Mouse (Mus musculus) forebrain, embryonic 14.5 days (tissue): ENCODE data around the gene Hdlbp. TPM values are rescaled to one million over a fixed set of nuclear protein-coding genes. Genes with fewer than 3 reads are reported as not detected.
A peak's percentile ranks its signal among the peaks of the same experiment; 100 is the strongest.

Experiments used
- ATAC-seq: fragments of 200-750 bp; cut with Nextera tagmentation; 2 replicates; pipeline ENCODE4 v1.8.0; 2017; ENCODE audit warnings: mild to moderate bottlenecking, moderate library complexity
- DNase-seq: peaks from one replicate; pipeline ENCODE4 v3.0.0-alpha.2; 2015; ENCODE audit warnings: low spot score
- H3K27ac ChIP-seq: fragments of 300-500 bp; sonication (generic); 2 replicates; pipeline ENCODE4 v1.5.1; 2014; ENCODE audit warnings: low read depth, mild to moderate bottlenecking, control low read depth, low read length, moderate library complexity
- H3K27me3 ChIP-seq: fragments of 300-500 bp; sonication (generic); replicated peaks from 2 replicates; pipeline ENCODE4 v1.6.1; 2014; ENCODE audit warnings: low read length, control low read depth, mixed read lengths; ENCODE audit not compliant: control insufficient read depth, insufficient read depth
- H3K36me3 ChIP-seq: fragments of 300-500 bp; sonication (generic); 2 replicates; pipeline ENCODE4 v1.6.1; 2014; ENCODE audit warnings: low read length, control low read depth; ENCODE audit not compliant: control insufficient read depth, insufficient read depth
- H3K4me1 ChIP-seq: fragments of 300-500 bp; sonication (generic); 2 replicates; pipeline ENCODE4 v1.6.1; 2014; ENCODE audit warnings: antibody characterized with exemption, low read length, control low read depth; ENCODE audit not compliant: control insufficient read depth, insufficient read depth
- H3K4me2 ChIP-seq: fragments of 300-500 bp; sonication (generic); 2 replicates; pipeline ENCODE4 v1.6.1; 2014; ENCODE audit warnings: mild to moderate bottlenecking, control low read depth, low read length
- H3K4me3 ChIP-seq: fragments of 300-500 bp; sonication (generic); 2 replicates; pipeline ENCODE4 v1.5.1; 2014; ENCODE audit warnings: low read depth, low read length, control low read depth
- H3K9ac ChIP-seq: fragments of 300-500 bp; sonication (generic); 2 replicates; pipeline ENCODE4 v1.6.1; 2014; ENCODE audit warnings: mild to moderate bottlenecking, low read length, control low read depth, moderate library complexity
- H3K9me3 ChIP-seq: fragments of 300-500 bp; sonication (generic); replicated peaks from 2 replicates; pipeline ENCODE4 v1.6.1; 2016; ENCODE audit warnings: low read length, control low read depth, mixed read lengths; ENCODE audit not compliant: control insufficient read depth
- WGBS: fragments of 180-500 bp; shearing (Covaris S2); extraction: QIAGEN DNeasy Blood & Tissue Kit; methylation state at CpG from one replicate; pipeline ENCODE4 v1.1.7; 2014; 5-methylcytosine and 5-hydroxymethylcytosine counted together
- polyA plus RNA-seq: library from polyadenylated mRNA; unstranded; fragments of >200 nt; fragmentation: Nextera tagmentation; extraction: Ambion mirVana; gene quantifications from 2 replicates; pipeline ENCODE4 v1.2.1, GENCODE M21; 2014

Hdlbp gene
- polyA plus RNA-seq, 1 experiment from 2014 or later: 63.8 TPM

DNA sequence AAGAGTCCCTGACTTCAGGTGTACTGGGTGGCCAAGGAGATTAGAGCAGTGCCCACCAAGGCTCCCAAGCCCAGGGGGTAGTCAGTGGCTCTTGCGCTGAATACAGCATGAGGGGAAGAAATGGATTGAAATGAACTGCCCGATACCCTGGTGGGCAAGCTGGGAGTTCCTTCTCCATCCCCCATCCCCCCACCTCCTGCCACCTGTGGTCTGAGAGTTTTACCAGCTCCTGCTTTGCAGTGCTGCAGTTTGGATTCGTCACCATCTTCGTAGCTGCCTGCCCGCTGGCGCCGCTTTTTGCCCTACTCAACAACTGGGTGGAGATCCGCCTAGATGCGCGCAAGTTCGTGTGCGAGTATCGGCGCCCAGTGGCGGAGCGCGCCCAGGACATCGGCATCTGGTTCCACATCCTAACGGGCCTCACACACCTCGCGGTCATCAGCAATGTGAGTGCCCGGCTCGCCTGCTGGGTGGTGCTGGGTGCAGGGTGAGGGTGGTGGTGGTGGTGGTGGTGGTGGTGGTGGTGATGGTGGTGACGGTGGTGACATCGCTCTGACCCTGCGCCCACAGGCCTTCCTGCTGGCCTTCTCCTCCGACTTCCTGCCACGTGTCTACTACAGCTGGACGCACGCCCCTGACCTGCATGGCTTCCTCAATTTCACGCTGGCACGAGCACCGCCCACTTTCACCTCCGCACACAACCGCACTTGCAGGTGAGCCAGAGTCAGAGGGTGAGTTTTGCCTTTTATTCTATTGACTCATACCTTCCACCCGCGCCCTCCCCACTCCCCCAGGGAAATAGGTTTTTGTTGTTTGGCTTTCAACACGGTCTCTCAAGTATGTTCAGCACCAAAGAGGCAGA is 77.2 kb downstream of the Hdlbp start:
- peaks cover 6% of the 10 kb centered on the region for H3K36me3 ChIP-seq
- 0 out of 2 replicates have a peak overlapping the region, but pooled peaks have one; percentile 10 for H3K4me2 ChIP-seq
- H3K9ac ChIP-seq: no peak overlapping the region
- no peaks in the 10 kb centered on the region for H3K4me1 ChIP-seq
- DNase-seq (no peak), ATAC-seq (no peak)
- H3K9me3 ChIP-seq: no peaks in the 10 kb centered on the region
- no peak overlapping the region for H3K4me3 ChIP-seq
- H3K27ac ChIP-seq: no peak overlapping the region
- H3K27me3 ChIP-seq: no peaks in the 10 kb centered on the region
- WGBS: 28% methylated on average over 36 of the region's 38 CpGs

- no peak for DNase-seq
- Histone ChIP-seq H3K36me3 (no peaks in the 10 kb centered on the region), H3K4me2 (no peak overlapping the region), H3K27me3 (no peaks in the 10 kb centered on the region), H3K9me3 (no peaks in the 10 kb centered on the region), H3K27ac (no peak overlapping the region), H3K4me3 (no peak overlapping the region), H3K9ac (no peak overlapping the region), H3K4me1 (no peaks in the 10 kb centered on the region)
- ATAC-seq: no peak
- 70% methylated on average over 2 of the region's 2 CpGs for WGBS
These were observed 89.7 kb downstream of the Hdlbp start for GRCm38 (mm10) chr1:93388906-93389305.

DNA sequence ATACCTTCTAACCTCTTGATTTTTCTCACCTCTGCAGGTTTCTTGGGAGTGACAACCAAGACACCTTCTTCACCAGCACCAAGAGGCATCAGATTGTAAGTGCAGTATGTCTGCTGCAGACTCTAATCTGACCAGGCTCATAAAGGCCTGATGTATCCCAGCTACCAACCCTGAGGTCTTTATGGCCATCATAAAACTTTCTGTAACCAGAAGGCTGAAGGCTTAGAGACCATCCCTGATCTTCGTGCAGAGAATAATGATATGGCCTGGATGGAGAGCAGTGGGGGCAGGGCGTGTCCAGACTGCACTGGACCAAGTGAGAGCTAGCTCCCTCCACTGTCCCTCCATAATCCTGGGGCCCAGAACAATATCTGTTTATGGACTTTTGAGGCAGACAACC is 91.4 kb downstream of the Hdlbp start:
- Histone ChIP-seq H3K36me3 (no peaks in the 10 kb centered on the region), H3K4me2 (no peak overlapping the region), H3K27me3 (no peaks in the 10 kb centered on the region), H3K27ac (no peak overlapping the region), H3K4me1 (no peaks in the 10 kb centered on the region), H3K9me3 (no peaks in the 10 kb centered on the region), H3K4me3 (no peak overlapping the region), H3K9ac (no peak overlapping the region)
- ATAC-seq: no peak
- 85% methylated on average over 2 of the region's 2 CpGs for WGBS
- no peak for DNase-seq

- no peak overlapping the region for H3K27ac ChIP-seq
- no peak overlapping the region for H3K9ac ChIP-seq
- 85% methylated on average over 5 of the region's 5 CpGs for WGBS
- no peaks in the 10 kb centered on the region for H3K4me1 ChIP-seq
- H3K36me3 ChIP-seq: no peaks in the 10 kb centered on the region
- no peaks in the 10 kb centered on the region for H3K9me3 ChIP-seq
- no peak overlapping the region for H3K4me3 ChIP-seq
- no peak overlapping the region for H3K4me2 ChIP-seq
- no peak for ATAC-seq
- no peaks in the 10 kb centered on the region for H3K27me3 ChIP-seq
- no peak for DNase-seq
These were observed 99.5 kb downstream of the Hdlbp start for GRCm38 (mm10) chr1:93379117-93379516.

DNA sequence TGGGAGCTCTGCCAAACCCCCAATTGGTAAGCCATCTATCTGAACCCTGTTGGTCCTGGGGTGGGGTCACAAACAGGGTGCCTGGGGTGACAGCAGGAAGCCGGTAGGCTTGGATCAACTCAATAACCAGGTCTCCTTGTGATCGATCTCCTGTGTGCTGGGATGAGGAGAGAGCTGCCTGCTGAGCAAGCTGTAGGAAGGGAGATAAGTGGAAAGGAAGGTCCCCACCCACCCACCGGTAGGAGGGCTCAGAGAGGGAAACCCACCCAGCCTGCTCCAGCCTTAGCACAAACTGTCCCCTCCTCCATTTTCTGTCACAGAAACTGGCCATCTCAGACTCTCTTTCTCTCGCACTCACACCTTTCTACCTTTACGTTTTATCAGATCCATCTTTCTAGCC is 101.3 kb downstream of the Hdlbp start:
- H3K27ac ChIP-seq: no peak overlapping the region
- no peaks in the 10 kb centered on the region for H3K27me3 ChIP-seq
- no peaks in the 10 kb centered on the region for H3K4me1 ChIP-seq
- DNase-seq: no peak
- H3K4me2 ChIP-seq: no peak overlapping the region
- H3K9ac ChIP-seq: no peak overlapping the region
- 77% methylated on average over 5 of the region's 5 CpGs for WGBS
- no peak overlapping the region for H3K4me3 ChIP-seq
- ATAC-seq: no peak
- H3K36me3 ChIP-seq: no peaks in the 10 kb centered on the region
- no peaks in the 10 kb centered on the region for H3K9me3 ChIP-seq

DNA sequence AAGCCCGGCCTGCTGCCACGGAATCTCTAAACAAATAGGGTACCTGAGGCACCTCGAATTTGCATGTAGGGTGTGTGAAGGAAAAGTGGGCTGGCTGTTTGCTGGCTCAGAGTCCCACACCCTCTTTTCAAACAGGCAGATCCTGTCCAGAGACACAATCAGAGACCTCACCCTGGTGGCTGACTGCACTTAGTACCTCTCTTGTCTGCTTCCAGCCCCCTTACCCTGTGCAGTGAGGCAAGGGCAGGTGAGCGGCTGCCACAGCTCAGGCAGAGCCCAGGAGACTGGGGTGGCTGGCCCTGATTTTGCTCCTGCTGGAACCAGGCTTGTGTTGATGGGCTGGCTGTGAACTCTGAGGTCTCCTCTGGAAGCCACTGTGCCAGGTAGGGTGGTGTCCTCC is 105.0 kb downstream of the Hdlbp start, which contains the start of gene Ano7:
Ano7 (plus strand) TSS at position 266 of the 400 bp plus-strand sequence.
- 84% methylated on average over 4 of the region's 4 CpGs for WGBS
- Histone ChIP-seq H3K4me2 (no peak within 1 kb of the TSS), H3K4me3 (no peak within 1 kb of the TSS), H3K9ac (no peak within 1 kb of the TSS), H3K27ac (no peak within 1 kb of the TSS), H3K36me3 (no peaks in the 10 kb centered on the region), H3K4me1 (no peaks in the 10 kb centered on the region), H3K27me3 (no peaks in the 10 kb centered on the region), H3K9me3 (no peaks in the 10 kb centered on the region)
- DNase-seq (no peak), ATAC-seq (no peak)

- no peak overlapping the region for H3K4me2 ChIP-seq
- no peaks in the 10 kb centered on the region for H3K4me1 ChIP-seq
- H3K27me3 ChIP-seq: no peaks in the 10 kb centered on the region
- peaks cover 47% of the 10 kb centered on the region for H3K36me3 ChIP-seq
- H3K9me3 ChIP-seq: no peaks in the 10 kb centered on the region
- WGBS: 93% methylated on average over 6 of the region's 6 CpGs
- H3K4me3 ChIP-seq: no peak overlapping the region
- DNase-seq: no peak
- no peak overlapping the region for H3K9ac ChIP-seq
- H3K27ac ChIP-seq: no peak overlapping the region
- no peak for ATAC-seq
These were observed 113.0 kb downstream of the Hdlbp start for GRCm38 (mm10) chr1:93365641-93366040.

DNA sequence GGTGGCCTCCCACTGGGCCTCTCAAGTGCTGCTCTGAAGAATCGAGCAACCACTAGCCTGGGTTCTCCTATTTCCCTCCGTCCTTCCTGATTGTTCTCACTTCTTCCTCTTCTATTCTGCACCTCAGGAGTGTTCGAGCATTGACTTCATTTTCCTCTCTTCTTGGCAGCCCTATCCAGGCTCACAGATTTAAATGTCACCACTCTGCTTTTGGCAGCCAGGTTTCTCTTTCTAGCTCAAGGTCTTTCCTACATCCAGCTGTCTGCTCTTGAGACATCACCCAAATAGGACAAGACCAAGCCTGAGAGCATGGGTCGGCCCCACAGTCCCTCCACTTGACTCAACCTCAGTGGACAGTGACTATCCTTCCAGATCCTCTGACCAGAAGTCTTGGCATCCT is 116.0 kb downstream of the Hdlbp start:
- DNase-seq (no peak), ATAC-seq (no peak)
- 87% methylated on average over 4 of the region's 4 CpGs for WGBS

More for the DNA sequence above, 116.0 kb downstream of the Hdlbp start:
- Histone ChIP-seq H3K4me2 (no peak overlapping the region), H3K9ac (no peak overlapping the region), H3K4me1 (no peaks in the 10 kb centered on the region), H3K27me3 (no peaks in the 10 kb centered on the region), H3K27ac (no peak overlapping the region), H3K9me3 (no peaks in the 10 kb centered on the region), H3K4me3 (no peak overlapping the region), H3K36me3 (peaks cover 74% of the 10 kb centered on the region)
